Mouse (Mus musculus) limb, embryonic 14.5 days (tissue): ENCODE measurements around the gene Ppil6. TPM values are rescaled to one million over a fixed set of nuclear protein-coding genes. Genes with fewer than 3 reads are reported as not detected.

ENCODE experiments used
- ATAC-seq: fragments of 200-750 bp; cut with Nextera tagmentation; 2 replicates; pipeline ENCODE4 v1.8.0; 2017; ENCODE audit warnings: low read depth, moderate number of reproducible peaks, moderate TSS enrichment; ENCODE audit not compliant: low FRiP score
- DNase-seq: peaks from one replicate; pipeline ENCODE4 v3.0.0-alpha.2; 2015; ENCODE audit warnings: low spot score
- H3K27ac ChIP-seq: fragments of 300-500 bp; sonication (generic); replicated peaks from 2 replicates; pipeline ENCODE4 v1.5.1; 2014; ENCODE audit warnings: low read depth, mild to moderate bottlenecking, low read length, moderate library complexity, mixed read lengths
- H3K27me3 ChIP-seq: fragments of 300-500 bp; sonication (generic); 2 replicates; pipeline ENCODE4 v1.6.1; 2014; ENCODE audit warnings: low read length, mixed read lengths; ENCODE audit not compliant: control insufficient read depth, insufficient read depth
- H3K36me3 ChIP-seq: fragments of 300-500 bp; sonication (generic); 2 replicates; pipeline ENCODE4 v1.6.1; 2014; ENCODE audit warnings: mild to moderate bottlenecking, low read length, moderate library complexity, mixed read lengths; ENCODE audit not compliant: control insufficient read depth, insufficient read depth
- H3K4me1 ChIP-seq: fragments of 300-500 bp; sonication (generic); 2 replicates; pipeline ENCODE4 v1.6.1; 2014; ENCODE audit warnings: antibody characterized with exemption, low read length, mixed read lengths; ENCODE audit not compliant: control insufficient read depth, insufficient read depth
- H3K4me2 ChIP-seq: fragments of 300-500 bp; sonication (generic); replicated peaks from 2 replicates; pipeline ENCODE4 v1.6.1; 2014; ENCODE audit warnings: low read depth, mild to moderate bottlenecking, low read length, moderate library complexity; ENCODE audit not compliant: severe bottlenecking
- H3K4me3 ChIP-seq: fragments of 300-500 bp; sonication (generic); replicated peaks from 2 replicates; pipeline ENCODE4 v1.5.1; 2014; ENCODE audit warnings: low read length
- H3K9ac ChIP-seq: fragments of 300-500 bp; sonication (generic); 2 replicates; pipeline ENCODE4 v1.6.1; 2014; ENCODE audit warnings: mild to moderate bottlenecking, low read depth, low read length, moderate library complexity; ENCODE audit not compliant: severe bottlenecking
- H3K9me3 ChIP-seq: fragments of 300-500 bp; sonication (generic); 2 replicates; pipeline ENCODE4 v1.6.1; 2016; ENCODE audit warnings: low read length; ENCODE audit not compliant: control insufficient read depth
- POLR2A ChIP-seq: fragments of 200-500 bp; IDR thresholded peaks from 2 replicates; pipeline ENCODE4 v1.8.0; 2012; ENCODE audit warnings: inconsistent platforms, mild to moderate bottlenecking, moderate library complexity, borderline replicate concordance; ENCODE audit not compliant: insufficient read depth, insufficient read length; ENCODE audit errors: extremely low read depth
- WGBS: fragments of 180-500 bp; shearing (Covaris S2); extraction: QIAGEN DNeasy Blood & Tissue Kit; methylation state at CpG from one replicate; pipeline ENCODE4 v1.1.7; 2014; 5-methylcytosine and 5-hydroxymethylcytosine counted together
- polyA plus RNA-seq, 2 experiments: library from polyadenylated mRNA; depleted of rRNA in 1 of 2; stranded (reverse) in 1 of 2; unstranded in 1 of 2; fragments of >200 nt; fragmentation: Nextera tagmentation in 1 of 2; extraction: Ambion mirVana in 1 of 2; gene quantifications; 2 replicates each; pipeline versions ENCODE4 v1.2.1 to v1.2.3; 2012 to 2014

Gene Ppil6
- polyA plus RNA-seq, 2 experiments = 0.52 to 0.58 TPM

DNA sequence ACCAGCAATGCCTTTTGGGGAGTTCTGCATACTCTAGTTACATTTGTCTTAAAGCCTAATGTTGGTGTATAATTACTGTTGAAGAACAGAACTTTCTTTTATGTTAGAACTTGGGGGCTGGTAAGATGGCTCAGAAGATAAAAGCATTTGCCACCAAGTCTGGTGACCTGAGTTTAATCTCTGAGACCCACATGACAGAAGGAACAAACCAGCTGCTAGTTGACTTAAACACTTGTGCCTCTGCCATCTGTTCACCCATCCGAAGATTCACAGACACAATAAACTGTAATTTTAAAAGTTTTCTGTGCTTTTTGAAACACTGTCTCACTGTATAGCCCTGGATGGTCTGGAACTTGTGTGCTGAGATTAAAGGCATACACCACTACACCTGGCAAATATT, 35.5 kb downstream of the Ppil6 start:
- WGBS = 77% methylated on average over 1 of the region's 1 CpGs
- TF ChIP-seq POLR2A = no peak
- Histone ChIP-seq H3K9me3 (no peaks in the 10 kb centered on the region), H3K4me3 (no peak overlapping the region), H3K4me2 (no peak overlapping the region), H3K27ac (no peak overlapping the region), H3K9ac (no peak overlapping the region), H3K4me1 (peaks cover 24% of the 10 kb centered on the region), H3K27me3 (no peaks in the 10 kb centered on the region), H3K36me3 (peaks cover 57% of the 10 kb centered on the region)
- ATAC-seq (no peak), DNase-seq (no peak)

DNA sequence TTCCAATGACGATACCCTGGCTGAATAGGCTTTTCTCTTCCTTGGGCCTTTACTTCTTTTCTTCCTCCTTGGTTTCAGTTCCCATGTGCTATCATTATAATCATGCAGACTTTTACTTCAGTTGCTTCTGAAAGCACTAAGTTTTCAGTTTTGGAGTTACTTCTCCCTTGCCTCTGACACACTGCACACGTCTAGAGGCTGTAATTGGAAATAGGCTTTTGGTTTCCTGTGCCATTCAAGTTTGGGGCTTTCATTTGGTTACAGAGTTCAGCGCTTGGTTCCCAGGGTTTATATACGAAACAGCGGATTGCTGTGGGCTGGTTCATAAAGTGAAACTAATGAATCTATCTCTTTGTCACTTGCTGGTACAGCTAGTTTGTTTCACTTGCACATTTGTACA, 39.7 kb downstream of the Ppil6 start:
- no peaks in the 10 kb centered on the region for H3K4me1 ChIP-seq
- peaks cover 71% of the 10 kb centered on the region for H3K36me3 ChIP-seq
- 82% methylated on average over 5 of the region's 5 CpGs for WGBS
- H3K27ac ChIP-seq = no peak overlapping the region
- ATAC-seq = no peak
- H3K27me3 ChIP-seq = no peaks in the 10 kb centered on the region
- no peak for TF ChIP-seq POLR2A
- no peak for DNase-seq
- no peak overlapping the region for H3K9ac ChIP-seq
- H3K4me3 ChIP-seq = no peak overlapping the region
- no peaks in the 10 kb centered on the region for H3K9me3 ChIP-seq
- no peak overlapping the region for H3K4me2 ChIP-seq

DNA sequence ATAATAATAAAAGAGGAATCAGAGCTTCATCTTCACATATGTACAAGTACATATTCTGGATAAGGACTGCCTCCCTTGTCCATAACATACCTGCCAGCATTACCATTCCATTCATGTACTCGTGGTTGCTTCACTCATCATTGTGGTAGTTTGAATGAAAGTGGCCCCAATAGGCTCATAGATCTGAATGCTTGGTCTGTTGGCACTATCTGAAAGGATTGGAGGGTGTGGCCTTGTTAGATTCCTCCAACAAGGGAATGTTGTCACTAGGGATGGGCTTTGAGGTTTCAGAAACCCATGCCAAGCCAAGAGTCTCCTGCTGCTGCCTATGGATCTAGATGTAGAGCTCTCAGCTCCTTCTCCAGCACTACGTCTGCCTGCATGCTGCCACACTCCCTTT, 45.8 kb downstream of the Ppil6 start:
- TF ChIP-seq POLR2A = no peak
- no peaks in the 10 kb centered on the region for H3K4me1 ChIP-seq

DNA sequence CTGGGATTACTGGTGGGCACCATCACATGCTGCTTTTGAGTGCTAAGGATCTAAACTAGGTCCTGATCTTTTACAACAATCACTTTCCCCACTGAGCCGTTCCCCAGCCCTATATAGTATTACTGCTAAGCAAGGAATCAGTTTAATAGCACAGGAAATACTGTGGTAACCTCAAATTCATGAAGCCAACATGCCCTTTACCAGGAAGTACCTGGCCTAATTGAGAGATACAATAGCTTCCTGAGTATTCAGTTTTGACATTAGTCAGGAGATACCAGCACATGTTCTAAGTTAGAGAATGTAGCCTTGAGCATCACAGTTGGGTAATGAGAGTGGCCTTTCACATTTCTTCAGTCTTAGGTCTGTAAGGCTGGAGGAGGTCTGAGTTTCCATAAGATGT, 46.5 kb downstream of the Ppil6 start:
- Histone ChIP-seq H3K36me3 (peaks cover 45% of the 10 kb centered on the region), H3K4me1 (no peaks in the 10 kb centered on the region), H3K4me3 (no peak overlapping the region), H3K9ac (no peak overlapping the region), H3K4me2 (no peak overlapping the region), H3K27me3 (no peaks in the 10 kb centered on the region), H3K27ac (no peak overlapping the region), H3K9me3 (no peaks in the 10 kb centered on the region)
- no peak for TF ChIP-seq POLR2A
- ATAC-seq (no peak), DNase-seq (no peak)
- WGBS = 75% methylated on average over 1 of the region's 1 CpGs

More for the DNA sequence above, 45.8 kb downstream of the Ppil6 start:
- Histone ChIP-seq H3K9ac (no peak overlapping the region), H3K4me2 (no peak overlapping the region), H3K36me3 (peaks cover 52% of the 10 kb centered on the region), H3K27me3 (no peaks in the 10 kb centered on the region), H3K4me3 (no peak overlapping the region), H3K9me3 (no peaks in the 10 kb centered on the region), H3K27ac (no peak overlapping the region)
- ATAC-seq = no peak
- 96% methylated on average over 2 of the region's 2 CpGs for WGBS
- no peak for DNase-seq

DNA sequence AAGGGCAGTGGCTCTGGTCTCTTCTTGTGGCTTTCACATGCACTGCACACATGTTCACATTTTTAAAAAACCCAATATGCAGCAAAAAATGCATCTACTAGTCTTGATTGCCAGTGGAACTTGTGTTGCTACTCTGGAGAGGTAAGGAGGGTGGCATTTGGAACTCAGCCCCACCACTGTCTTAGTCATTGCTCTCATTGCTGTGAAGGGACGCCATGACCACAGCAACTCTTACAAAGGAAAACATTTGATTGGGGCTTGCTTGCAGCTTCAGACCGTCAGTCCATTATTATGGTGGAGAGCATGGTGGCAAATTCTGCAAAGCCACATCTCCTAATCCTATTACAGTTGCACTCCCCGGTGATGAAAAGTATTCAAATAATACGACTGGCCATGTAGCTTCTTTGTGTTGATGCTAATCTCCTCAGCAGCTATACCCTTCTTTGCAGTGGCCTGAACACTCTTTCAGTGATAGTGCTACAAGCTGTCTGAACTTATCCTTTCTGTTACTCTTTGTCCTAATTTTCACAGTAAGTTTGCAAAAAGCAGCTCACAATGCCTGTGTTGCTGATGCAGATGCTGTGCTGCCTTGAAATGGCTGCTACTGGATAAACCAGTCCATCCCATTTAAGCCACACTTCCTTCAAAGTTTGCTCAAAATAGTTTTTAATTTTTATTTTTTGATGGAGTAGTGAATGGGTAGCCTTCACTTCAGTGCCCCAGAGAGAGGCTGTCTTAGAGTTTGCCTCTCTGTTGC, 47.2 kb downstream of the Ppil6 start:
- DNase-seq (no peak), ATAC-seq (no peak)
- Histone ChIP-seq H3K36me3 (peaks cover 44% of the 10 kb centered on the region), H3K27me3 (no peaks in the 10 kb centered on the region), H3K4me2 (no peak overlapping the region), H3K9me3 (no peaks in the 10 kb centered on the region), H3K9ac (no peak overlapping the region), H3K4me1 (no peaks in the 10 kb centered on the region), H3K27ac (no peak overlapping the region), H3K4me3 (no peak overlapping the region)
- 93% methylated on average over 4 of the region's 4 CpGs for WGBS
- no peak for TF ChIP-seq POLR2A

DNA sequence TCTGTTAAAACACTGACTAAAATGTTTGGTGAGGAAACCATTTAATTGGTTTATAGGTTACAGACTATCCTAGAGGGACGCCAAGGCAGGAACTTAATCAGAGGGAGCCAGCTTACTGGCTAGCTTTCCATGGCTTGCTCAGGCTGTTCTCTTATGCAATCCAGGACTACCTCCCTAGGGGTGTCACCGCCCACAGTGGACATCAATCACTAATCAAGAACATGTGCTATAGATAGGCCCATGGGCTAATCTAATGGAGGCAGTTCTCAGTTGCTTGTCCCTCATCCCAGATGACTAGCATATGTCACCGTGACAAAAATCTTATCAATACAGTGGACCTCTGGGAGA, 47.7 kb downstream of the Ppil6 start:
- Histone ChIP-seq H3K36me3 (peaks cover 38% of the 10 kb centered on the region), H3K9ac (no peak overlapping the region), H3K27me3 (no peaks in the 10 kb centered on the region), H3K4me3 (no peak overlapping the region), H3K4me1 (no peaks in the 10 kb centered on the region), H3K9me3 (no peaks in the 10 kb centered on the region), H3K4me2 (no peak overlapping the region), H3K27ac (no peak overlapping the region)
- ATAC-seq (no peak), DNase-seq (no peak)
- WGBS = 88% methylated on average over 3 of the region's 3 CpGs
- no peak for TF ChIP-seq POLR2A
